Mouse (Mus musculus): Measurements from ENCODE around the gene Ddx54. TPM values are rescaled to one million over a fixed set of nuclear protein-coding genes. Genes with fewer than 3 reads are reported as not detected.

The Ddx54 gene
- total RNA-seq, 2 experiments from 2014 or later, result 44.1 to 57.6 TPM

GRCm38 (mm10) chr5:120674229-120675145, 61.9 kb downstream of the Ddx54 start:
- no peak for DNase-seq (ENCODE audit: low spot score in 2 of 2)

- no peak for DNase-seq (ENCODE audit: low spot score in 2 of 2)
Observed at GRCm38 (mm10) chr5:120677516-120677915, 65.0 kb downstream of the Ddx54 start.

Other genes with a start within 250 kb of the Ddx54 start
- gene Lhx5, start 181.0 kb upstream of the Ddx54 start, total RNA-seq (2021), result not detected
- gene Sdsl, start 139.9 kb upstream of the Ddx54 start, total RNA-seq (2021), result 10 to 100 TPM; 55.6 to 78.2 TPM
- not detected for gene Sds, start 136.2 kb upstream of the Ddx54 start, total RNA-seq (2021)
- 10 to 100 TPM; 76.9 to 90.1 TPM for gene Plbd2, start 109.1 kb upstream of the Ddx54 start, total RNA-seq (2021)
- 10 to 100 TPM; 26.4 to 31.7 TPM for gene Slc8b1, start 101.6 kb upstream of the Ddx54 start, total RNA-seq (2021)
- 10 to 100 TPM; 33.6 to 42.2 TPM for gene Tpcn1, start 24.1 kb upstream of the Ddx54 start, total RNA-seq (2021)
- gene Iqcd, start 23.7 kb upstream of the Ddx54 start, total RNA-seq (2021), result under 1 TPM; 0.36 to 0.48 TPM
- gene Rita1, start 150 bp upstream of the Ddx54 start, total RNA-seq (2021), result 10 to 100 TPM; 14.2 to 16.9 TPM
- gene Cfap73, start 21.5 kb downstream of the Ddx54 start, total RNA-seq (2021), result under 1 TPM in 1 of 2 experiments, not detected in 1; 0.33 TPM
- gene Rasal1, start 36.1 kb downstream of the Ddx54 start, total RNA-seq (2021), result 10 to 100 TPM in 1 of 2 experiments, 1 to 10 TPM in 1; 4.3 to 14.1 TPM
- gene Dtx1, start 99.2 kb downstream of the Ddx54 start, total RNA-seq (2021), result 10 to 100 TPM in 1 of 2 experiments, 1 to 10 TPM in 1; 6.0 to 12.3 TPM
- gene Oas2, start 137.1 kb downstream of the Ddx54 start, total RNA-seq (2021), result 1 to 10 TPM in 1 of 2 experiments, under 1 TPM in 1; 0.99 to 1.1 TPM
- gene Oas3, start 164.9 kb downstream of the Ddx54 start, total RNA-seq (2021), result under 1 TPM; 0.50 to 0.64 TPM
- gene Oas1e, start 182.8 kb downstream of the Ddx54 start, total RNA-seq (2021), result not detected
- under 1 TPM; 0.46 to 0.64 TPM for gene Oas1c, start 199.8 kb downstream of the Ddx54 start, total RNA-seq (2021)
- not detected for gene Oas1f, start 234.6 kb downstream of the Ddx54 start, total RNA-seq (2021)
- not detected for gene Oas1h, start 248.7 kb downstream of the Ddx54 start, total RNA-seq (2021)